Mouse (Mus musculus) gastrocnemius, postnatal 4 days (tissue): ENCODE measurements around the gene Dlg2. TPM values are rescaled to one million over a fixed set of nuclear protein-coding genes. Genes with fewer than 3 reads are reported as not detected.
"Not testable (repeated sequence)": the region's sequence is repeated elsewhere in the genome, so short reads cannot be mapped to it uniquely, and the experiment has no call there.

ENCODE experiments used
- DNase-seq, 2 experiments: peaks; one replicate each; pipeline ENCODE4 v3.0.0; 2021 to 2022; ENCODE audit warnings: low spot score in 2 of 2, mixed read lengths in 2 of 2
- total RNA-seq, 2 experiments: library from RNA; stranded (reverse); gene quantifications; 2 replicates each; pipeline ENCODE4 v1.2.3; 2021

Dlg2 gene
- total RNA-seq, 2 experiments from 2014 or later = 4.1 to 4.5 TPM

DNA sequence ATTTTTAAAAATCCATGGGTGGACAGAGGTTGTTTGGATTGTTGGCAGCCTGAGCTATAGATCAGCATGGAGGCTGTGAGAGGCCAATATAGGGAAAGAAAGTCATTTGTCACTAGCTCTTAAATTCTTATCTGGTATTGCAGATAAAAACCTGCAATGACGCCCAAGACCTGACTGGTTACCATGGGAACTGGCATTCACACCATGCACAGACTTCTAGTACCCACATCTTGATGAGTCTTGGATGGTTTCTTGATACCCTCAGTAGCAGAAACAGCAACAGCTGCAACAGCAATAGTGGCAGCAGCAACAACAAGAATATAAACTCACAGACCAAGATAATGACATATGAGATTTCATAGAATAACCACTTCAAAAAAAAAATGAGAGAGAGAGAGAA, 315.1 kb downstream of the Dlg2 start:
- DNase-seq = no peak

DNA sequence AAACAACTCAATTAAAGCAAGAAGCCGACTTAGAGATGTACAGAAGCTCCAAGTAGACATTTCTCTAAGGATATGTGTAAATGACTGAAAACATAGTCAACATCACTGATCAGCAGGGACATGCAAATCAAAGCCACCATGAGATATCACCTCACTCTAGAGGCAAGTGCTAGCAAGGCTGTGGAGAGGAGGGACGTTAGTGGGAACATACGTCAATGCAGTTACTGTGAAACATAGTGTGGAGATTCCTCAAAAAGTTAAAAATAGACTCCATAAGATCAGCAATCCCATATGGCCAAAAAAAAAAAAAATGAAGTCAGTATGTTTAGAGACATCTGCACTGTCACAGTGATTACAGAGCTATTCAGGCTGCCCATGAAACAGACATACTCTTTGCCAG, 349.2 kb downstream of the Dlg2 start:
- no peak for DNase-seq

DNA sequence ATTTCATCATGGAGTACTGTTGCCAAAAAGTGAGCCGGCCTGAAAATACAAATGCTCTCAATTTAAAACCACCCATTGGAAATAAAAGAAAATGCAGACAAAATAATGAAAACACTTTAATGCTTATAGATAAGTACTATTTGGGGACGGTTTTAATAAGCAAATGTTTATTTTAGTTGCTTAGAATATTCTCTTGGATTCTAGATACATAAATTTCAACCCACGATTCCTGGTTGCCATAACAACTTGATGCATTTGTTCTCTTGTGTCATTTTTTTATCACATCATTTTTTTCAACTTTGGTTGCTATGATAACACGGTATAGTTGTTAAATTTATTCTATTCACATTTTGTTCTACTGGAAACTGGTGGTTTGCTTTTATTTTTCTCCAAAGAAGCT, 364.8 kb downstream of the Dlg2 start:
- no peak for DNase-seq

DNA sequence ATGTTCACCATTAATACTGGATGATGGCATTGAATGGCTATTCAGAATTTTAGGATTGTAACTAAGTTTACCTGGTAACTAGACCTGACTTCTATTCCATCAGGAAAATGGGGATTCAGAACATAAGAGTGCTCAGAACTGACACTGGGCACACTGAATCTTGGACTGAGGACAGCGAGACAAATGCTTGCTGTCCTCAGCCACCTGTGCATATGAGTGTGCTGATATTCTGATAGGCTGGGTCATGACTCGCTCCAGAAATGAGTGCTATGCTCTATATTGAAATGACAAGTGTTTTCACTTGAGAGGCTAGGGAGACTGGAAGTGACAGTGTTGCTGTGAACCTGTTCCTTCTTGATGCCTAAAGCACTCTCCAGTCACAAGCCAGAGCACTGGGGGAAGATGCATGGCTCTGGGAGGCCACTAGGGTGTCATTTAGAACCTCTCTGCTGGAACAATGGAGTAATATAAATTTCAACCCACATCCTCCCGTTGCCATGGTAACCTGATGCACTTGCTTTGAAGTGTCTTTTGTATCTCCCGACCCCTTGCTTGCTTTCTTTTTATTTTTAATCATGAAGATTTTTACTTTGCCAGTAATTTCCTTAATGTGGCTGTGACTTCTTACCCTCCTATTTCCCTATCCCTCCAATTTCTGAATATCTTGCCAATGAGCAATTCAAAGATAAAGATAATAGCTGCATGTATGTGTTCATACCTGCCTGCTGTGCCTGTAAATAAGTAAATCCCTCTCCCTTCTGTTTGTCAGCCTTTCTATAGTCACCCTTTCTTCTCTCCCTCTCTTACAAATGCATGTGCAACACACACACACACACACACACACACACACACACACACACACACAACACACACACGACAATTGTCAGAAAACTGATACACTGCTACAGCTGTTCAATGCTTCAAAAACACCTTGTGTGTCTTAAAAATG, 367.1 kb downstream of the Dlg2 start:
- DNase-seq = no peak

DNA sequence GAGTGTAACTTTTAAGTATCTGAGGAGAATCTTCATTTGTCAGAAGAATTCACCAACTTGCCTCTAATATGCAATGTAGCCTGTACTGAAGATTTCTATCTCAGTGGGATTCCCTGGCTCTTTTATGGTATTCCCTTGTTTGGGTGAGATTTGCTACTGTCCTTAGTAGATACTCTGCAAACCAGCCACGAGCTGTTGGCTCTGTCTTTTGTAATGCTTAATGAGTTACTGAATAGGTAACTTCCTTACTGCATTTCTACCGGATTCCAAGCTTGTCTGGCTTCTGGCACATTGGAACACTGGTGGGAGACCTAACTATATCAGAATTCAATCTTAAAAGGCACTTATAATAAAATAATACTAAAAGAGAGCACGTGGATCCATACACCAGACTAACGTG, 400.3 kb downstream of the Dlg2 start:
- DNase-seq = not testable (repeated sequence)

DNA sequence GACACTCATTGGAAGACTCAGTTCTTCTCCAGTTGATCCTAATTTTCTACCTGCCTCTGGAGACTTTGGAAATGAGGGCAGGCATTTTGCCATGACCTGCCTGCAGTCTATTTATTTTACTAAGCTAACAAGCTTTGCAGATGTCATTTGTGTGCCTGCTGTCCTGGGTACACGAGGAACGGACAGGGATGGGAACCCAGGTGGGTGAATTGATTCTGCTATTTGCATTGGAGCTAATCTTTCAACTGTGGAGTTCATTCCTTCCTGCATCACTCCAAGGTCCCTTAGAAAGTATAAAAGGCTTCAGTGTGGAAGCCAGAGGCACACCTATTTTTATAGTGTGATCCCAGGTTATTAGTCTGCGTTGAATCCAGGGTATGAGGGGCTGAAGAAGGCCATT, 406.3 kb downstream of the Dlg2 start:
- DNase-seq = no peak

DNA sequence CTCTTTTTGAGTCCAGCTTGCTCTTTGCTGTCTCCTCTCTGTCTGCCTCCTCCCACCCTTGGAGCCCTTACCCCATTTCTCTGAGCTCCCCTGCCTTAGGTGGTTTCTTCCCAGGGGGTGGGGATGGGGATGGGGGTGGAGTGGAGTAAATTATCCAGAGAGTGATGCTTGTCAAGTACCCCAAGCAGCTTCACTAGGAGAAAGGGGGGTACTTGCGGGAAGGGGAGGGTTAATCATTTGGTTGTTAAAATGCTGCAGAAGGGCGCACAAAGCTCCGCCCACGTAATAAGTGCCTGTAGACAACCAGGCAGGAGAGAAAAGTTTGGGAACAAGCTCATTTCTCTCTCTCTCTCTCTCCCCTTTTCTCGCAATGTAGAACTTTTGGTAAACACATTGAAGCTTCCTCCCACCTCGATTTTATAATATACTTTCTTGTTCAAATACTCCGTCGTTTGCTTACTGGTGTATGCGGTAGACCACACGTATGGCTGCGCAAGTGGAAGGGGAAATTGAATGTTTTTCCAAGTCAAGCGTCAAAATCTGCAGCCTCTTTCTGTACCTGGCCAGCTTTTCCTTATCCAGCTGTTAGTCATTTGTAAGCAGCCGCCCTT, 410.0 kb downstream of the Dlg2 start:
- DNase-seq = no peak

DNA sequence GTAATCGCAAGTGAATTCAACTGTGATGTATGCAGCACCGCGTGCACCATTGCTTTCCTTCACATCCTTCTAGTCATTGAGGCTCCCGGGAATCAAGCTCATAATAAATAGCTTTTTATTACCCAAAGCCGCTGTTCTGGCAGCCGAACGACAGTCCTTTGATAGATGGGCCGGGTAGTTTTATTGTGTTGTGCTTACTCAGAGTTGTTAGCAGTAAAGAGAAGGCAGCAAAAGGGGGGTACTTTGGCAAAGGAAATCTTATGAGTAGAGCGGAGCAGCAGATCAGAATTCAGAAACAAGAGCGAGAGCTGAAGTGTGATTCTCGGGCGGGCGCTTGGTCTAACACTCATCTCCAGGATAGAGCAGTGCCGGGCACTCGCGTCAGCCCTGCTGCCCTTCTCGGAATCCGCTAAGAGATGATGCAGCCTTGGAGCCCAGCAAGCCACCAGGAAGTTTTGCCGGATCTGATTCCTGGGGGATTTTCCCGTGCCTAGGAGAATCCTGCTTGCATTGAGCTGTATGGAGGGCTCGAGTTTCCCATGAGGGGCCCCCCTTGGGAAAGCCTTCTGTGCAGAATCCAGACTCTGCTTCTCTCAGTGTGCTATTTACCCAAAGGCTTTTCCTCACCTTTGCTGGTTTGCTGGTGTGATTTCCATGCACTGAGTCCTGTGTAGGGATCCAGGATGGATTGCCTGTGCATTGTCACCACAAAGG, 410.7 kb downstream of the Dlg2 start:
- peak in 1 of 2 experiments; percentile 7 for DNase-seq

DNA sequence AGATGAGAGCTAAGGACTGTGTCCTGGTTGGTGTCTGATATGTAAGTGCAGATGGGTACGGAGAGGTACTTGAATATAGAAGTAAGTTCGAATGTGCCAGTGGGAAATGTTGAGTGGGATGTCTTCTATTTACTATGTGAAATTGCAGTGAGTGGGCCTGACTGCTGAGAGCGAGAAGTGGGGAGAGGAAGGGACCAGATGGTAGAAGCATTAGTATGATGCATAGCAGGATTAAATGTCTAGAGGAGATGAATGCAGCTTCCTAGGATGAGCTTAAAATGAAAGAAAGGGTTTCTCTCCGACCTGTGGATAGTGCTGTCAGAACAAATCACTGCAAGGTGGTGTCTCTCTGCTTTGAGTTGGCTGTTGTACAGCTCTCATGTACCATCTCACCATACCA, 451.0 kb downstream of the Dlg2 start:
- no peak for DNase-seq

DNA sequence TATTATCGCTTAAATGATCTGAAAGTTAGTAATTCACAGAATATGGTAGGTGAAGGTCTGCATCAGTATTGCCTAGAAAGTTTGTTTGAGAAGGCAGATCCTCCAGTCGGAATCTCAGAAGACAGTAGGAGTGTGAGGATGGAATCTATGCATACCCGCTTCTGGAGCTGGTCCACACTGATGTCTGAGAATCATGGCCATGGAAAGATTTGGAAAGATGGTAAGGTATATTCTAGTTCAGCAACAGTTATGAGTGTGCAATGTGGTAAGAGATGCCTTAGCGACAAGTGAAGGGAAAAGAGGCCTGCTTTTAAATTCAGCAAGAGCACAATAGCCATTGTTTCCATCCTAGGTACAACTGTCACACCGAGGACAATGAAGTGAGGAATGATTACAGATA, 464.3 kb downstream of the Dlg2 start:
- DNase-seq = no peak

DNA sequence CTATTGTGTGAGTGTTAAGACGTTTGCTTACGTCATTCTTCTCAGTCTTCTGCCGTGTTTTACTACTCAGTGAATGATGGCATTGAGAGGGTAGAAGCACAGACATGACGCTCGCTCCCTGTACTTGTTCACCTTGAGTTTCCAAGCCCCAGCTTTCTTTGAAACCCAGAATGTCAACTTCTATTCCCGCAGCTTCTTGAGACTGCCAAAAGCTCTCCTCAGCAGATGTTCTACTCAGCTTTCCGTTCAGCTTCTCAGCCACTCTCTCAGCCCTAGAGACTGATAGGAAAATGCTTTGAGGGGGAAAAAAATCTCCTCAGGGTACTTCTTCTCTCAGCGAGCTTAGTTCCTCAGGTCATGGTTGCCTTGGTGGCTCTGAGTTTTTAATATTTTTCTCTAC, 470.6 kb downstream of the Dlg2 start:
- no peak for DNase-seq

DNA sequence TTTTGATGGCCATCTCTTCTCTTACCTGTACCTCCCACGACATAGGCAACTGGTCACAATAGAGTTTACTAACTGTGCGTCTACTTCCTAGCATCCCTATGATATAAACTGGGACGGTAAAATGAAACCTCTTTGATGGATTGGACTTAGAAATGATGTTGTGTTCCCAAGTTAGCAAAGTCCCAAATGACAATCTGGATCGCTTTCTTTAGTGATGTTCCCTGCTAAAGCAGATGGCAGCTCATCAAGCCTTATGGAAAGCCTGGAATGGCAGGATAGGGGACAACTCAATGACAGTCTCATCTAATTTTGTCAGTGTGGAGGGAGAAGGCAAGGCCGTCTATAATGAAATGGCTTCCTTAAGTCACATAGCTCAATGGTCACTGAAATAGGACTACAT, 472.7 kb downstream of the Dlg2 start:
- no peak for DNase-seq

DNA sequence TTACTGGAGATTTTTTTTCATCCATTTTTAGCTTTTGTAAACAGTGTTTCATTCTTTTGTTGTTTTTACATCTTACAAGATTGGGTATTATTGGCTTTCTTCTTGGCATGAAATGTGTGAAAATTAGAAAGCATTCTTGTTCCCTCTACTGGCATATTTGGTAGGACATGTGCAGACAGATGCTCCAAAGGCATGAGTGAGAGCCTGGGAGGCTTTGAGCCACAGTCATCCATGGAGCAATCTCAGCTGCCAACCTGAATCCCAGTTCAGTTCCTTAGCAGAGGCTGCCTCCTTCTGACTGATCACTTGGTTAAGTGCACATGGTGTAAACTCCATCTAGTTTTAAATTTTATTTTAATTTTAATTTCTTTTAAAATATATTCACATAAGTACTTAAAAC, 500.8 kb downstream of the Dlg2 start:
- no peak for DNase-seq

DNA sequence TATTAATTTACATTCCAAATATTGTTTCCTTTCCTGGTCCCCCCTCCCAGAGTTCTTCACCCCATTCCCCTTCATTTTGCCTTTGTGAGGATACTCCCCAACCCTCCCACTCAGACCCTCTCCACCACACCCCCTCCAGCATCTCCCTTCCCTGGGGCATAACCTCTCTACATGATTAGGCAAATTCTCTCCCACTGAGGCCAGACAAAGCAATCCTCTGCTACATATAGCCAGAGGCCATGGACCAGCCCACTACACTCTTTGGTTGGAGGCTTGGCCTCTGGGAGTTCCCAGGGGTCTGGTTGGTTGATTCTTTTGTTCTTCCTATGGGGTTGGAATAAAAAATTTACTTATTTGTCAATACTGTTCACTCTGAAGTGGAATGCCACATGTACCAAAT, 505.6 kb downstream of the Dlg2 start:
- DNase-seq = no peak

DNA sequence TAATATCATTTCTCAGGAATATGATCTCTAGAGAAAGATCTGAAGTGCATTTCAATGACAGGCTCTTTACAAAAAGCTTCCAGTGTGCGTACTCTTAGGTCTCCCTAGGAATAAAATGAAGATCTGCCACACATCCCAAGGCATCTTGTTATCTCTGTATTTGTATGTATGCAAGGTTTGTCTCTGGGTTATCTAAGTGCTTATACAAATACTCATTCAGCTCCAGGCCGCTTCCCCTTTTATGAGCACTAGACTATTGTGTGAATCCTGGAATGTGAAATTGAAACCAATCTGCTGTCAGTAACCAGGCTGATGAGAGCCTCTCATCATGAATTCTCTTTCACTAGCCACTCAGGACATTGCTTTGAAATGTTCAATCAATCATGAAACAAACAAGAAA, 534.2 kb downstream of the Dlg2 start:
- no peak for DNase-seq

DNA sequence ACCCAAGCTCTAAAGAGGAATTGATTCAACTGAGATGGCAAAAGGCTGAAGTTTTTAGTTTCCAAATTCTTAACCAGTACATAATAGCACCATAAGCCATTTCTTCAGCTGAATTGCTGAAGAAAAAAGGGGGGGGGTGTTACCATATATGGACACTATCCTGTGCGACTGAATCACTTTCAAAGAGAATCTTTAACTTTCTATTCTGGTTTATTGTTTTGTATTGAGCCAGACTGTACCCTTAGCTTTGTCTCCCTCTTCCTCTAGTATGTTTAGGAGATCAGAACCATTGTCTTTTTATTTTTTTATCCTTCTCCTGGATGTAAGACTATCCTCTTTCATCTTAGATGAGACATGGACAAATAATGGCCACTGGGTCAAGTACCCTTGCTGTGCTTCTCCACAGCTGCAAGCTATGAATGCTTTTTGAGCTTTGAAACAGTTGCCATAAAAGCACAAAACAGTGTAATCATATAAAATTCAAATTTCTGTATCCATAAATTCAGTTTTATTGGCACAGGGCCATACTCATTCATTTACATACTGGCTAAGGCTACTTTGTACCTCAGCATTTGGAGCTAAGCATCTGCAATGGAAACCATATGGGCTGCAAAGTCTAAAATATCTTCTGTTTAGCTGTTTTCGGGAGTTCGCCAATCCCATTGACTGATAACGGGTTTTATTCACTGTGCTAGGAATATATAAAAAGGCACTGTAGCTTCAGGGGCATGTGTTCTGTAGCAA, 568.7 kb downstream of the Dlg2 start:
- no peak for DNase-seq

DNA sequence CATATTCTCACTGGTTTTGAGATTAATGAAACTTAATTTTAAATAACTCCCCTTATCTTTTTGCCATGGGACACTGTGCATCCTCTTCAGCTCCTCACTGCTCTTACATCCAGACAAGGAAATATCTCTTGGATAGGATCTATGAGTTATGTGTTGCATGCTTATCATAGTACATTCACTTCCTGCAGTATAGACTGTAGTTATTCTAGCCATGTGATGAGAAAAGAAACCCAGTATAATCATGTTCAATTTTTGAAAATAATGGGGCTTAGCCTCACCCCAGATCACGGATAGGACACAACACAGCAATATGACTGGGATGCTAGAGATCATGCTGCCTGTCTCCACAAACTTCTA, 569.2 kb downstream of the Dlg2 start:
- DNase-seq = no peak

DNA sequence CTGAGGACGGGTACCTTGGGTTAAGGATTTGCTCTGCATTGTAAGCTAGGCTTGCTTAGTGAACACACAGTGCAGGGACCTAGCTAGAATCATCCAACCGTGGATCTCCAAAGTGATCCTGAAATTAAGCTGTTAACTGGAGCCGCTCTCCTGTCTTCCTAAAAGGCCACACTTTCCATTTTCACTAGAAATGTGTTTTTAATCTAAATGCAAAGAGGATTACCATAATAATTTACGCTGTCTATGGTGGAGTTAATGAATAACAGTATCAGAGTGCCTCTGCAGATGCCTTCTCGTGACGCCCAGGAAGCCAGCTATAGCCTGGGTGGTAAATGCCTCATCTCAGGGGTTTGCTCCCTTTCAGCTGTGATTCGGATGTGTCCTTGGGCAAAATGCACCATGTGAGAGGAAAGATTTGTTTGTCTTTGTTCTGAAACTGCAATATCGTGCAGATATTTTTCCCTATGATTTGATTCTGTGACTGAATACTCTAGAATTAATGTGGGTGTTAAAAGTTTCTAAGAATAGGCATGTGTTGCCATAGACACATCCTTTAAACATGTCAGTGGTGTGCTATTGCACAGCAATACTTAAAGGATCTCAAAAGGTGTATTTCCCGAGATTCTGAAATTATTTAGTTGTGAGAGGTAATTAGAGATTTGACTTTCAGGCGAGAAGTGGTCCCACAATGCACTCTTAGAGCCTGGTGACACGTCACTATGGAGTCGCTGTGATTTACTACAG, 587.0 kb downstream of the Dlg2 start:
- DNase-seq = no peak

DNA sequence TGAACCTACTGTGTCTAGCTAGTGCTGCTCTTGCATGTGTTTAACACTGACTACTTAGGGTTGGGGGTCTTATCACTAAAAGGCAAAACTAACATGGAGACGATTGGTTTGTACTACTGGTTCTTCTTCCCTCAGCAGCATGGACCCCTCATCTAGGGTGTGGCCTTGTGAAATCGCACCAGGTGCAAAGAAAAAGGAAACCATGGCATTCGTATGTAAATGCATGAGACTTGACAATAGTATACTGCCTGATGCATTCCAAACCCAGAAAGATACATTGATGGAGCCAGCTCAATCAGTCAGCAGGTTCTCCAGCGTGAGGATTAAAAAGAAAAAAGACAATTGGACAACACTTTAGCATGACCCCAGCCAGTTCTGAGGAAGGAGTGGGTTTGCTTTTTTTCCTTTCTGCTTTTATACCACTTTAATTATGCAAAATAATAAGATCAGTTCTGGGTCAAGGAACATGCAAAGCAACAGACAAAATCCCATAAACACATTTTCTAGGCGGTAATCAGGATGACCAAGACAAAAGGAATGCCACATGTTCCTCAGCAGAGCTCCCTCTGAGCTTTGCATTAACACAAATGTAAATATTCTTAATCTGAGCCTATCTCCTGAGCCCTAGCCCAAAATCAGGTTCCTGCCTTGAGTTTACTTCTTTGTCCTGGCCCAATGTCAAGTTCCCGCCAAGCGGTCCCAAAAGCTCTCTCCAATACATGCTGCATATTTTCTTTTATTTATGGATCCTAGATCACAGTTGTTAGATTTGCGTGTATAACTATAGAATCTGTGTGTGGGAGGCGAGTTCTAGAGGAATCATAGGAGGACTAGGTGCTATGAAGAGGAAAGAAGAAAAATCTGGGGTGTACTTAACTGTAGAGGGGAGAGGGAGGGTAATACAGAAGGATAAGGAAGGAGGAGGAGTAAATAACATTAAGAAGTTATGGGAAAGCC, 595.6 kb downstream of the Dlg2 start:
- DNase-seq = no peak

DNA sequence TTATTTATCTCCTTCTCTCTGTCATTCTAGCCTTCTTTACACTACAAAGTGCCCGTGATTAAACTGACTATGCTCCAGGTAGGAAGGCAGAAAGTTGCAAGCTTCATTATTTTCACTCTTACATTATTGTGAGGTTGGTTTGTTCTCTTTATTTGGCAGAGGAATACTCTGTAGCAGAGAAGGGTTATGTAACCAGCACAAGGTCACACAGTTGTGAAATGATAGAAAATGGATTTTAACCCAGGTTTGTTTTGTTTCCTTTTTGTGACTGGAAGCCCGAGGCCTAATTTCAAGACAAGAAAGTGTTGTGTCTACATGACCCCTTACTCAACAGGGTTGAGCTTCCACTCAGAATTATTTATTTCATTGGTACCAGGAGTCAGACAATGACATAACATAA, 609.6 kb downstream of the Dlg2 start:
- no peak for DNase-seq
